Mouse (Mus musculus): ENCODE measurements at regions not wholly inside any gene's neighbourhood (a gene's known extent, or its start where the extent isn't known, plus 50 kb on each side); places are given as distances from the start of the nearest gene placed in this dataset.
A peak's percentile ranks its signal among the peaks of the same experiment; 100 is the strongest.

DNA sequence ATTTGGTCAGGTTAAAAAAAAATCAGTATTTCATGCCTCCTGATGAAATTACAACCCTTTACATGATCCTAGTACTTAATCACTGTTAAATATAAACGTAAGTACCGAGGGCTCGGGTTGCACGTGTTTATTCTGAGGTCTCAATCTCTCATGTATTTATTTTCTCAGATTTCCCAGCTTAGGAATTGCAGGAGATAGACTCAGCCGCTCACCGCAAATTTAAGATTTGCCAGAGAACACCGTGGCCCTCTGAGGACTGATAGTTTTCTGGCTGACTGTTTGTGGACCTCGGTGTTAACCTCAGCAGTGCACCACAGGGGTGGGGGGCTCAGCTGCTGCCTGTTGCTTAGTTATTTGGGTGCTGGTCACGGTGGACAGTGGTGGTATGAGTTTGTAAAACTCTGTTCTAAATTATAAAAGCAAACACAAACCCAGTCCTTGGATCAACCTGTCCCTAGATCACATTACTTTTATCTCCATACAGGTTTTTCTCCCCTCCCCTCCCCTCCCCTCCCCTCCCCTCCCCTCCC is 121.6 kb upstream of the Lrig3 start:
- H3K4me1 ChIP-seq = no peaks in the 10 kb centered on the region
- TF ChIP-seq FLI1 (IDR thresholded peaks at IDR 0.05; ENCODE audit: low read length) (no peak), GATA1 (IDR thresholded peaks at IDR 0.05; ENCODE audit: borderline replicate concordance, low read length) (no peak)
- no peak overlapping the region for H3K4me3 ChIP-seq (replicated peaks)
- no peaks in the 10 kb centered on the region for H3K27me3 ChIP-seq (replicated peaks)
- H3K36me3 ChIP-seq (replicated peaks; ENCODE audit: low read length) = no peaks in the 10 kb centered on the region
- H3K9me3 ChIP-seq = peaks cover 46% of the 10 kb centered on the region

- H3K4me1 ChIP-seq = no peaks in the 10 kb centered on the region
- no peaks in the 10 kb centered on the region for H3K27me3 ChIP-seq (replicated peaks)
- no peak for TF ChIP-seq FLI1 (IDR thresholded peaks at IDR 0.05; ENCODE audit: low read length)
- no peak for TF ChIP-seq GATA1 (IDR thresholded peaks at IDR 0.05; ENCODE audit: borderline replicate concordance, low read length)
- peaks cover 40% of the 10 kb centered on the region for H3K9me3 ChIP-seq
- no peak overlapping the region for H3K4me3 ChIP-seq (replicated peaks)
- no peaks in the 10 kb centered on the region for H3K36me3 ChIP-seq (replicated peaks; ENCODE audit: low read length)
These were observed 120.9 kb upstream of the Lrig3 start for GRCm38 (mm10) chr10:125845014-125845514.

- H3K36me3 ChIP-seq (replicated peaks; ENCODE audit: low read length) = no peaks in the 10 kb centered on the region
- TF ChIP-seq GATA1 (IDR thresholded peaks at IDR 0.05; ENCODE audit: borderline replicate concordance, low read length) (no peak), FLI1 (IDR thresholded peaks at IDR 0.05; ENCODE audit: low read length) (no peak)
- H3K27me3 ChIP-seq (replicated peaks) = no peaks in the 10 kb centered on the region
- no peak overlapping the region for H3K4me3 ChIP-seq (replicated peaks)
- no peaks in the 10 kb centered on the region for H3K4me1 ChIP-seq
- H3K9me3 ChIP-seq = peaks cover 32% of the 10 kb centered on the region
These were observed 115.6 kb upstream of the Lrig3 start for GRCm38 (mm10) chr10:125850370-125850769.

DNA sequence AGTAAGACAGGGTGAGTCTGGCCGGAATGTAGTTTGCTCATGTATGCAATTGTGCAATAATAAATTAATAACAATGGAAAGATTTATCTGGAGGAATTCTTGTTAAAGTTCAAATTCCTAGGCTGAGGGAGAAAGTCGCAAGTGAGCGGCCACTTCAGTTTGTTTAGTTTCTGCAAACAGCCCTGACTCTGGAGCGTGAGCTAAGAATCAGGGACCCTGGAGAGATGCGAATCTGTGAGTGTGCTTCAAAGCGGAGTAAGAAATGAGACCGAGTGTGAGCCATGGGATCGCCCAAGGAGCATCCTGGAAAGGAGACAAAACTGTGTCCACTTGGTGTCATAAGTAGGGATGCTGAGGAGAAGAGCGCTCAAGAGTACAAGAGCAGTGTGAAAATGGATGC is 104.2 kb upstream of the Lrig3 start:
- TF ChIP-seq GATA1 (IDR thresholded peaks at IDR 0.05; ENCODE audit: borderline replicate concordance, low read length) = no peak
- TF ChIP-seq FLI1 (IDR thresholded peaks at IDR 0.05; ENCODE audit: low read length) = no peak
- H3K9me3 ChIP-seq = peaks cover 49% of the 10 kb centered on the region
- no peak overlapping the region for H3K4me3 ChIP-seq (replicated peaks)
- H3K4me1 ChIP-seq = no peaks in the 10 kb centered on the region
- H3K27me3 ChIP-seq (replicated peaks) = no peaks in the 10 kb centered on the region
- no peaks in the 10 kb centered on the region for H3K36me3 ChIP-seq (replicated peaks; ENCODE audit: low read length)

- H3K9me3 ChIP-seq = peaks cover 23% of the 10 kb centered on the region
- H3K27me3 ChIP-seq (replicated peaks) = no peaks in the 10 kb centered on the region
- TF ChIP-seq GATA1 (IDR thresholded peaks at IDR 0.05; ENCODE audit: borderline replicate concordance, low read length) = no peak
- TF ChIP-seq FLI1 (IDR thresholded peaks at IDR 0.05; ENCODE audit: low read length) = no peak
- H3K4me1 ChIP-seq = no peaks in the 10 kb centered on the region
- no peak overlapping the region for H3K4me3 ChIP-seq (replicated peaks)
- no peaks in the 10 kb centered on the region for H3K36me3 ChIP-seq (replicated peaks; ENCODE audit: low read length)
These were observed 99.6 kb upstream of the Lrig3 start for GRCm38 (mm10) chr10:125866346-125866745.

DNA sequence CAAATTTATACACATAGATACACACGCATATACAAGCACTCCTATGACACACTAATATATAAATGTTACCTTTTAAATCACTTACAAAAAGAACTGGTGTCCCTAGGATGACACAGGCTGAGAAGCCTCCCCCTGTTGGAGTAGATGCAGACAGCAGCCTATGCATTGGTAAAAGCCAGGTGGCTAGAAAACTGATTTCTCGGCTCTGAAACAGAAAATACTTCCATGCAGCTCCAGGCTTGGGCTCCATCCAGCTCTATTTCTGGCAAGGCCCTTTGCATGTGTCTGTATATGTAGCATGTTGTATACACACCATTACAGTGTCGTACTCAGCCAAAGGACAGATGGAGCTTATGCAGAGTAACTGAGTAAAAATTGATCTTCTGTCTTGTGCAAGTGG is 81.4 kb upstream of the Lrig3 start:
- TF ChIP-seq FLI1 (IDR thresholded peaks at IDR 0.05; ENCODE audit: low read length) (no peak), GATA1 (IDR thresholded peaks at IDR 0.05; ENCODE audit: borderline replicate concordance, low read length) (no peak)
- no peaks in the 10 kb centered on the region for H3K27me3 ChIP-seq (replicated peaks)

DNA sequence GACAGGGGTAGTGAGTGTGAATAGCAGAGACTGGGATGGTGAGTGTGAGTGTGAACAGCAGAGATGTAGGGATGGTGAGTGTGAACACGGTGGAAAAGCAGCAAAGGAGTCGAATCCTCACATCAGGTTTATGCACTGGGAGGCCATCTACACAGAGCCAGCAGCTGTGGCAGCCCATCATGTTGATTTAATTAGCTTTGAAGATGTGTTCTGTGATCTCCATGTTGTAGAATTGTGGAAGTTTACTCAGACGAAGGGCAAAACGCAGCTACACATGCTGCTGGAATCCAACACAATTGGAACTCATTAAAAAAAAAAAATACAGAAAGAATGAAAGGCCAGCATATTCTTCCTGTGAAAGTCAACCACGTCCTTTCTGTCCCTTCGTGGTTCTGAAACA is 80.2 kb upstream of the Lrig3 start:
- TF ChIP-seq FLI1 (IDR thresholded peaks at IDR 0.05; ENCODE audit: low read length) (no peak), GATA1 (IDR thresholded peaks at IDR 0.05; ENCODE audit: borderline replicate concordance, low read length) (no peak)
- no peaks in the 10 kb centered on the region for H3K27me3 ChIP-seq (replicated peaks)
- no peaks in the 10 kb centered on the region for H3K4me1 ChIP-seq

More for the DNA sequence above, 81.4 kb upstream of the Lrig3 start:
- peaks cover 34% of the 10 kb centered on the region for H3K9me3 ChIP-seq
- H3K4me3 ChIP-seq (replicated peaks) = no peak overlapping the region
- no peaks in the 10 kb centered on the region for H3K4me1 ChIP-seq
- no peaks in the 10 kb centered on the region for H3K36me3 ChIP-seq (replicated peaks; ENCODE audit: low read length)

DNA sequence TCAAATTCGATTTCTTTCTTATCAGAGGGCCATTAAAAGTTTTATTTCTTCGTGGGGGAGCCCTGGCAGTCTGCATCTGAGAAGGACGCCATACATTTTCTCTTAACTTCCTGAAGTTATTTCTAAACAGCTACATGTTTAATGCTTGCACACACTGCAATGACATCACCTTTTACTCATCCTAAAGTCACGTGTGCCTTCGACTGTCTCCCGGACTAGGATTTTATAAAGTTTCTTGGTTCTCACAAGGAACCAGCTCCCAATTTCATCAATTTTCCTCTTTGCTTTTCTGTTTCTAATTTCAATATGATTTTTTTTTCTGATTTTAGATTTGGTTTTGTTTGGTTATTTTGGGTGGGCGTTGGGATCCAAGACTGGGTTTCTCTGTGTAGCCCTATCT is 73.8 kb upstream of the Lrig3 start:
- no peaks in the 10 kb centered on the region for H3K36me3 ChIP-seq (replicated peaks; ENCODE audit: low read length)
- H3K4me3 ChIP-seq (replicated peaks) = no peak overlapping the region
- TF ChIP-seq FLI1 (IDR thresholded peaks at IDR 0.05; ENCODE audit: low read length) = no peak
- no peak for TF ChIP-seq GATA1 (IDR thresholded peaks at IDR 0.05; ENCODE audit: borderline replicate concordance, low read length)
- no peaks in the 10 kb centered on the region for H3K4me1 ChIP-seq
- peaks cover 27% of the 10 kb centered on the region; the same call in 1 of the 2 replicates for H3K9me3 ChIP-seq
- H3K27me3 ChIP-seq (replicated peaks) = no peaks in the 10 kb centered on the region

More for the DNA sequence above, 80.2 kb upstream of the Lrig3 start:
- Histone ChIP-seq H3K36me3 (replicated peaks; ENCODE audit: low read length) (no peaks in the 10 kb centered on the region), H3K9me3 (peaks cover 37% of the 10 kb centered on the region), H3K4me3 (replicated peaks) (peak overlapping the region; percentile 14)

GRCm38 (mm10) chr10:125895744-125896482 is 70.1 kb upstream of the Lrig3 start:
- Histone ChIP-seq H3K36me3 (replicated peaks; ENCODE audit: low read length) (no peaks in the 10 kb centered on the region), H3K9me3 (peaks cover 26% of the 10 kb centered on the region)
- no peak for TF ChIP-seq GATA1 (IDR thresholded peaks at IDR 0.05; ENCODE audit: borderline replicate concordance, low read length)
- no peak for TF ChIP-seq FLI1 (IDR thresholded peaks at IDR 0.05; ENCODE audit: low read length)

GRCm38 (mm10) chr10:125896646-125897045 is 69.3 kb upstream of the Lrig3 start:
- no peaks in the 10 kb centered on the region for H3K4me1 ChIP-seq
- no peaks in the 10 kb centered on the region for H3K36me3 ChIP-seq (replicated peaks; ENCODE audit: low read length)
- TF ChIP-seq FLI1 (IDR thresholded peaks at IDR 0.05; ENCODE audit: low read length) = no peak
- TF ChIP-seq GATA1 (IDR thresholded peaks at IDR 0.05; ENCODE audit: borderline replicate concordance, low read length) = no peak
- no peak overlapping the region for H3K4me3 ChIP-seq (replicated peaks)
- H3K9me3 ChIP-seq = peaks cover 26% of the 10 kb centered on the region
- no peaks in the 10 kb centered on the region for H3K27me3 ChIP-seq (replicated peaks)

More at GRCm38 (mm10) chr10:125895744-125896482, 70.1 kb upstream of the Lrig3 start:
- no peaks in the 10 kb centered on the region for H3K4me1 ChIP-seq
- H3K4me3 ChIP-seq (replicated peaks) = no peak overlapping the region
- no peaks in the 10 kb centered on the region for H3K27me3 ChIP-seq (replicated peaks)
